Mouse (Mus musculus) thymus, adult 18-20 months (tissue): ENCODE measurements around the gene Cacng6.

Experiments
- DNase-seq, 2 experiments: peaks; one replicate each; pipeline ENCODE4 v3.0.0; 2022; ENCODE audit warnings: mixed read lengths in 2 of 2

The Cacng6 gene

DNA sequence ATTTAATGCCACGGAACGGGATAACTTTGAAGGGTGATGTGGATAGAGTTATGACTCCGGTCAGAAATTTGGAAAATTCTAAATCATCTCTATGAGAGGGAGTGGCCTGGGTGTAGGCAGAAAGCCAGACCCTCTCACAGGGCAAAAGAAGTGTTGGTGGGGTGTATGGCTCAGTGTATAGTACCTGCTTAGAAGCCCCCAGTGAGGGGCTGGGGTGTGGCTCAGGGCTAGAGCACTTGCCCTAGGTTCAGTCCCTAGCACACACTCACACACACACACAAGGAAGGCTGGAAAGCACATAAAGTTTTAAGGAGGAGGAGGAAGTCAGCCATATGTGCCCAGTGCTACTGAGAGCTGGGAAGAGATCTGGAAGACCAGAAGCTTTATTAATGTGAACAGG, 2.7 kb upstream of the Cacng6 start:
- no peak for DNase-seq

DNA sequence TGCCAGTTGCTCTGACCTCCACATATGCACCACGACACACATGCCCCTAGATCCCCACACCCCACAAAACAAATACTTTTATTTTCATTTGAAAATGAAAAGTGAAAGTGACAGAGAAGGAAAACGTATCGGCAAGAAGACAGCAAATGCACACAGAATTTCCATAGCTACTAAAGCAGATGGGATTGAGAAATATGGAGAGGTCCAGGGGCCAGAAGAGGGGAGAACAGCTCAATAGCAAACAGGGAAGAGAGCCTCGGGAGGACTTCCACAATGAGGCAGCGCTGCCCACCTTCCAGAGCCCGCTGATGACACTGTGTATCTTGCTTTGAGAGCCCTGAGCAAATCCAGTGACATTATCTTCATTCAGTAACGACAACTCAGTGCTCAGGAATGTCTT, 1.9 kb upstream of the Cacng6 start:
- no peak for DNase-seq

- no peak for DNase-seq
Measured at GRCm38 (mm10) chr7:3423430-3423829, 565 bp upstream of the Cacng6 start.

DNA sequence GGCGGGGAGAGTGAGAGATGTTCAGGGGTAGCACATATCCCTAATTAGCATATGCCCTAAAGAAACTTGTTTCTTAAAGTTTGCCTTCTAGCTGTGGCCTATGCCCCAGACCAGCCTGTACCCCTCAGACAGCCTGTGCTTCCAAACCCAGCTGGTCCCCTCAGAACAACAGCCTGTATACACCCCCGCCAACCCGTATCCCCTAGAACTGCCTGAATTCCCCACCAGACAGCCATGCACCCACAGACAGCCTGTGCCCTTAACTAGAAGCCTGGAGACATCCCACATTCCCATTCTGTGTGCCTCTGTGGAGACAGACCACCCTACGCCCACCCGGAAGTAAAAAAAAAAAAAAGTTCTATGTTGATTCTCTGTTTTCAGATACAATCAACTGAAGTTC, 1.1 kb downstream of the Cacng6 start:
- no peak for DNase-seq

DNA sequence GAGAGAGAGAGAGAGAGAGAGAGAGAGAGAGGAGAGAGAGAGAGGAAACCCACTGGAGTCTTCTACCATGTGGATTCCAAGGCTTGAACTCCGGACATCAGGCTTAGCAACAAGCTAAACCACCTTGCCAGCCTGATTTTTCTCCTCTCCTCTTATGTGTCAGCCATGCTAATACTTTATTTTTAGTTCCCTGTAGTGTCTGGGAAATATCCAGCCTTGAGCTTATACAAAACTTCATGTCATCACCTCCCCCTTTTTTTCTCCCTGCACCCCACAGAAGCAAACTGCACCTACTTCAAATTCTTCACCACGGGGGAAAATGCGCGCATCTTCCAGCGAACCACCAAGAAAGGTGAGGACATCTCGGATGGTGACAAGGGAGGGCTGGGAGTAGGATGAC, 6.2 kb downstream of the Cacng6 start:
- no peak for DNase-seq

DNA sequence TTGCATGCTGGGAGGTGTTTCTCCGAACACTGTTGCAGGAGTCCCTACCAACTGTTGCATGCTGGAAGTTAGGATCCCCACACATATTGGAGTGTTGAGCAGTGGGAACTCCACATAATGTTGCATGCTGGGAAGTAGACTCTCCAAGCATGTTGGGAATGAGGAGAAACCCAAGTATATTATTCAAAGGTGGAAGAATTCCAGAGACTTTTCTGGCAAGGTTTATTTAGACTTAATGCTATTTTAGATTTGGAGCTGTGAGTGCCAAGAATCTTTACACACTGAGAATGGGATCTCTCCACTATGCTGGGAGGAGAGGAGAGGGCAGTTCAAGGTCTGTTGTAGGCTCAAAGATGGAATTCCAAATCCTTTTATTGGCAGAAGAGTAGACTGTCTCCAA, 8.1 kb downstream of the Cacng6 start:
- DNase-seq = no peak

DNA sequence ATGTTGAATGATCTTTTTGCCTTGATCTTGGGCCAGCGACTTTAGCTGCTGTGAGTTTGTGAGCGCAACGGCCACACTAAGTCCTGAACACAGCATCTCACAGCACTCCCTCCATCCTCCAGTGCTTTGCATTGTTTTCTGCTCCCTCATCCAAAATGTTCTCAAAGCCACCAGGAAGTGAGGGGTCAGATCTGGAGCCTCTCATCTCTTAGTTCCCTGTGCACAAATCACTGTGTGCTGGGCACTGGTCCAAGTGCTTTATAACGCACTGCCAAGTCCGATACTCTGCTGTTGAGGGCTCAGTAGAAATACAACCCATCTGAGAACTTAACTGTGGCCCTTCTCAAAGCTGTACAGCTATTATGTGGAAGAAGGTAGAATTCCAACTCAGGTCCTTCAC, 13.9 kb downstream of the Cacng6 start:
- DNase-seq = no peak

GRCm38 (mm10) chr7:3439984-3440383, 16.0 kb downstream of the Cacng6 start:
- no peak for DNase-seq

DNA sequence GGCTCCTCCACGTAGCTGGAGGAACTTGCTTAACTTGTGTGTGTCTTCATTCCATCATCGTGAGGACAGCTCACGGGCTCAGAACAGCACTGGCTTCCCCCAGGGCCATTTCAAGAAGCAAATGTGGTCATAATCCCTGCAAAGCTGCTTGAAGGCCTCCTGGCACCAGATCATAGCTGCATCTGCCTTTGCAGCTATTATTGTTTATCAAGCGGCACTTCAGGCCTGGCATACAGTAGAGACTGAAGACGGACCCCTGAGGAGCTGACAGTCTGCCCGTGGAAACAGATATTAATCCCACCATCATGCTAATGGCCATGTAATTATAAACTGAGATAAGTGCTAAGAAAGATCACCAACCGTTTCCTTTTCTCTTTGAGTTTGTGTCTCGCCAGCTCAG, 16.5 kb downstream of the Cacng6 start:
- DNase-seq = no peak

- DNase-seq = no peak
Measured at GRCm38 (mm10) chr7:3442476-3443062, 18.6 kb downstream of the Cacng6 start.

GRCm38 (mm10) chr7:3444678-3445077, 20.7 kb downstream of the Cacng6 start:
- no peak for DNase-seq

DNA sequence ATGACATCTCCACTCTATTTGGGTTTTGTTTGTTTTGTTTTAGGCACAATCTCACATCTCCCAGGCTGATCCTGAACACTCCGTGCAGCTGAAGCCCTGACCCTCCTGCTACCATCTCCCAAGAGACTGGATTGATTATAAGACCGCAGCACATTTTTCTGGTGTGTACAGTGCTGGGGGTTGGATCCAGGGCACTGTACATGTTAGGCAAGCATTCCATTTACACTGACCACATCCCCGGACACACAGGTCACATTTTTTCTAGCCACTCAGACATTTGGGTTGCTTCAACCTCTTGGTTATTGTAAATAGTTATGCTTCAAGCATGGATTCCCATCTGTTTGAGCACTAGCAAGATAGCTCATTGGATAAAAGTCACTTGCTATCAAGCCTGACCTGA, 22.6 kb downstream of the Cacng6 start:
- no peak for DNase-seq

GRCm38 (mm10) chr7:3447026-3447425, 23.0 kb downstream of the Cacng6 start:
- no peak for DNase-seq

- peak; percentile 31 to 39 for DNase-seq
Measured at GRCm38 (mm10) chr7:3448737-3449454, 24.9 kb downstream of the Cacng6 start.

DNA sequence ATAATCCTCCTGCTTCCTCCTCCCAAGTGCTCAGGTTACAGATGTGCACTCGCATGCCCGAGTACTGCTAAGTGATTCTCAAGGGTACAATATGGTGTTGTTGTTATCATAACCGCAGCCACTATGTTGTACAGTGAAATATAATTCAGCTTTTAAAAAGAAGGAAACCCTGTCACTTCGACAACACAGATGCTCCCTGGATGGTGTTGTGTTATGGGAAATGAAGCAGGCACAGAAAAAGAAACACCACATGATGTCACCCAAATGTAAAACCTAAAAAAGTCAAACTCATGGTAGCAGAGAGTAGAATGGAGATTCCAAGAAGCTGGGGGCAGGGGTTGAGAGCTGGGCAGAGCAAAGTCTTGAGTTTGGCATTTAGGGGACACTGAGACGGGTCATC, 26.7 kb downstream of the Cacng6 start:
- DNase-seq = no peak

DNA sequence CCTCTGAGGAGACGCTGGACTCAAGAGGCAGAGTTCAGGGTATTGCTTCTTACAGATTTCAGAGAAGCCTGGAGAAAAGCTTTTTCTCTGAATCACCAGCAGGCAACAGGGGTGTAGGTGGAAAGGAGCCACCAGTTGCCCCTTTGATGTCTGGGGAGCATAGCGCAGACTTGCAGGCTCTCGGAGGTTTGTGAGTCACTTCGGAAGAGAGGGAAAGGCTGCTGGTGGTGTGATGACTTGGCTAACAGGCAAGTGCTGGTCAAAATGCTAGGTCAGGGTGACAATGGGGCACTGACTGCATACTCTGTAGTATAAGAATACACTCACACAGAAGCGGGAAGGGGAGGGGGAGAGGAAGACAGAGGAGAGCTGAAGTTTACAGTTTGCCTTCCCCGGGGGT, 27.2 kb downstream of the Cacng6 start:
- no peak for DNase-seq

GRCm38 (mm10) chr7:3452821-3453485, 29.0 kb downstream of the Cacng6 start:
- no peak for DNase-seq

DNA sequence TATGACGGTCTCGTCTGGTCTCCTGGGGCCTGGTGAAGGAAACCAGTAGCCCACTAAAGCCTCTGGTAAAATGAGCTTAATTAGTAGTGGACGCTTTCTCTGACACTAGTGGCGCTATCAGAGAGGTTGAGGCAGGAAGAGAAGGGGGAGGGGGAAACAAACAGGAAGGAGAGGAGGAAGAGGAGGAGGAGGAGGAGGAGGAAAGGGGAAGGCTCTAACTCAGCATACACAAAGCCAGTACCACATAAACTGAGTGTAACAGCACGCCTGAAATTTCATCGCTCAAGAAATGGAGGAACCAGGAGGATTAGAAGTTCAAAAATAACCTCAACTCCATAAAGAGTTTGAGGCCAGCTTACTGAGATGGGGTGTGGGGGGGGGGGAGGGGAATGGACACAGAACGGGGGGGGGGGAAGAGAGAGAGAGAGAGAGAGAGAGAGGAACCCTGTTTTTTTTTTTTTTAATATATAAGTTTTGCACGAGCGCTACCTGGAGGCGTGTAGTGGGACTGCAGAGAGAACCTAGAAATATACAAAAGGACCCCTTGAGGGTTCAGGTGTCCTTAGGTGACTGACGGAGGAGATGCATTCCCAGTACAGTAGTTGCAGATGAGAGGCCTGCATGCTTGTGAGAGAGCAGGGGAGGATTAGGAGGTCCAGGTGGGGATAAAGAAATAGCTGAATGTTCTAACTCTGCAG, 29.6 kb downstream of the Cacng6 start:
- no peak for DNase-seq

GRCm38 (mm10) chr7:3457111-3457840, 33.3 kb downstream of the Cacng6 start:
- no peak for DNase-seq

- DNase-seq = no peak
Measured at GRCm38 (mm10) chr7:3457841-3458217, 33.8 kb downstream of the Cacng6 start.

DNA sequence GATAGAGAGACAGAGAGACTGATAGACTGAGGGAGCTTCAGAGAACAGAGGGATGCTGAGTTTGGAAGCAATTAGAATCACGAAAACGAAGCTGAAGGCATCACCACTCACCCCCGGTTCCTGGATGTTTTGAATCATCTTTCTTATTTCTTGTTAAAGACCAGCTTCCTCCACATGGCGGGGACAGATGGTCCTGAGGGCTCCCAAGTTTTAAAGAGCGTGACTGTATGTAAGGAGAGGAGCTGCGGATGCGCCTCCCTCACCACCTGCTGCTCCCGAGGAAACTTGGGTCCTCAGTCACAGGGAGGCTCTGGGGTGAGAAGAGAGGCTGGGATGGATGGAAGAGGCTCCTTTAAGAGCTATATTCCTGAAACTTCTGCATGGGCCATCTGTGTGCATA, 36.3 kb downstream of the Cacng6 start:
- no peak for DNase-seq

- DNase-seq = no peak
Measured at GRCm38 (mm10) chr7:3463306-3463705, 39.3 kb downstream of the Cacng6 start.

- DNase-seq = no peak
Measured at GRCm38 (mm10) chr7:3468614-3469013, 44.6 kb downstream of the Cacng6 start.
